Mouse (Mus musculus): ENCODE data around the gene Cyp2c39. TPM values are rescaled to one million over a fixed set of nuclear protein-coding genes. Genes with fewer than 3 reads are reported as not detected.
"Not testable (repeated sequence)": the region's sequence is repeated elsewhere in the genome, so short reads cannot be mapped to it uniquely, and the experiment has no call there.

The Cyp2c39 gene
- total RNA-seq (2021), result not detected

DNA sequence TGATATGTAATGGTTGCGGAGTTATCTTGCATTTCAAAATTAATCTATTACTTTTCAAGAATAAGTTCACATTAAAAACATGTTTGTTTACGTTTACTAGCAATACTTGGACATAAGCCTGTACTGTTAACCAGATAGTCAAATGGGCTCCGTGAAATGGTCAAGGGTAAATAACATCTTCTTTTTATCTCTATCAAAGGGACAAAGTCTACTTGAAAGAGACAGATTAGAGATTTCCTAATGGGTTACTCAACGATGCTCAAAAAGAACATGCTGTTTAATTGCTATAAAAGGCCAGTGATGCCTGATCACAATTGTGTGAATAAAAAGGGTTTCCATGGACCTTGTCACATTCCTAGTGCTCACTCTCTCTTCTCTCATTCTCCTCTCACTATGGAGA, at the start of gene Cyp2c39:
TSS of gene Cyp2c39 (plus strand) at position 329 of the 400 bp plus-strand sequence.
- intact Hi-C loops (cut with DNase I), result no loop called here
- DNase-seq (ENCODE audit: low spot score in 2 of 2), result no peak

DNA sequence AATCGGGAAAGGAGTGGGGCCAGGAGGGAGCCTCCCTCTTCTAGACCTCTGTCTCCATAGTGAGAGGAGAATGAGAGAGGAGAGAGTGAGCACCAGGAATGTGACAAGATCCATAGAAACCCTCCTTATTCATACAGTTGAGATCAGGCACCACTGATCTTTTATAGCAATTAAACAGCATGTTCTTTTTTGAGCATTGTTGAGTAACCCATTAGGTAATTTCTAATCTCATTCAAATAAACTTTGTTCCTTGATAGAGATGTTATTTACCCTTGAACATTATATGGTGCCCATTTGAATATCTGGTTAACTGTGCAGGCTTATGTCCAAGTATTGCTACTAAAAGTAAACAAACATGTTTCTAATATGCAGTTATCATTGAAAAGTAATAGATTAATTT, 47.7 kb upstream of the Cyp2c39 start, which contains the start of gene Cyp2c38:
TSS of gene Cyp2c38 (minus strand) at position 135 of the 400 bp plus-strand sequence.
- intact Hi-C loops (cut with DNase I), result no loop called here
- DNase-seq (ENCODE audit: low spot score in 2 of 2), result no peak

GRCm38 (mm10) chr19:39463923-39464322, 46.7 kb upstream of the Cyp2c39 start:
- intact Hi-C loops (cut with DNase I), result no loop called here
- DNase-seq (ENCODE audit: low spot score in 2 of 2), result no peak

GRCm38 (mm10) chr19:39483961-39484360, 26.7 kb upstream of the Cyp2c39 start:
- intact Hi-C loops (cut with DNase I); DNase-seq (ENCODE audit: low spot score in 2 of 2): not testable (repeated sequence)

- no peak for DNase-seq (ENCODE audit: low spot score in 2 of 2)
- intact Hi-C loops (cut with DNase I), result no loop called here
Measured at GRCm38 (mm10) chr19:39506341-39506740, 4.3 kb upstream of the Cyp2c39 start.

DNA sequence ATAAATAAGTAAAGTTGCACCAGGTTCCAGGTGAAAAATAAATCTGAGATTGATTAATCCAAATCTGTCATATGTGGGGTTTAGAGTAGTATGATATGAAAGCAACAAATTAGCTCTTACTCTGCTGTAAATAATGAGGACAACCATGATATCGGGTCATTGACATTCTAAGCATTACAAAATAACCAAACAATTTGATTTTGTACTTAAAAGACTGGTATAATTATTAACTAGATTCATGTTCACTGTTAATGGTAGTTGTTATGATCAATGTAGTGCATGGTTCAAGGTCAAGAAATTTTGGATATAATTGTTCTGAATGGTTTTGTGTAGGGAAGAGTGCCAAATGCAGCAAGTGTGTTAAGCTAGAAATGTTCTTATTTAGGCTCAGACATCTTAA, 1.1 kb upstream of the Cyp2c39 start:
- DNase-seq (ENCODE audit: low spot score in 2 of 2), result no peak
- intact Hi-C loops (cut with DNase I), result no loop called here

Other genes with a start within 250 kb of the Cyp2c39 start
- gene Cyp2c29, start 241.5 kb upstream of the Cyp2c39 start, total RNA-seq (2021), result not detected
- not detected for gene Cyp2c38, start 47.8 kb upstream of the Cyp2c39 start, total RNA-seq (2021)
- not detected for gene Cyp2c67, start 138.2 kb downstream of the Cyp2c39 start, total RNA-seq (2021)
- not detected for gene Cyp2c68, start 230.2 kb downstream of the Cyp2c39 start, total RNA-seq (2021)

Data from left cerebral cortex, postnatal 25 days (tissue).